Mouse (Mus musculus): Measurements from ENCODE around the gene Aldob. TPM values are rescaled to one million over a fixed set of nuclear protein-coding genes. Genes with fewer than 3 reads are reported as not detected.
A peak's percentile ranks its signal among the peaks of the same experiment; 100 is the strongest.

Gene Aldob
- polyA plus RNA-seq, 1 experiment = 4,876 TPM

DNA sequence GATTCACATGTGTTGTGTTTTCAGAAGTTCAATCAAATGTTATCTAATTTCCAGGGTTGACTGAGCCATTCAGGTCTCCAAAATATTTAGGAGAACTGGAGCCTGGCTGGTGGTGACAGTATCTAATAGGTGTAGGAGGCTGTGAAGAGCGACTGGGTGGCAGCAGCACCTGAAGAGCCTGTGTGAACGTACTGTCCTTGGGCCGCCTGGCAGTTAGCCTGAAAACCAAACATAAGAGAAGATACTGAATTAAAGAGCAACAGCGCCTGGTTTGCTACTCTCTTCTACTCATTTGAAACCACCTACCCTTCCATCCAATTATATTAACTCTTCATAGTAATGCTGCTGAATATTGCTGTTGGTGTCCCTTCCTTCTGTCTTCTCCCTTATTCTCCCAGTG, 12.7 kb downstream of the Aldob start:
- TF ChIP-seq POLR2A (IDR thresholded peaks at IDR 0.05; ENCODE audit: low read depth, low read length) = no peak
- TF ChIP-seq CTCF (conservative IDR thresholded peaks at IDR 0.05; ENCODE audit: insufficient read depth, insufficient read length, low read depth, low read length) = no peak
- no peak for DNase-seq
- H3K4me1 ChIP-seq (ENCODE audit: control insufficient read depth, insufficient read depth, low read length) = no peaks in the 10 kb centered on the region
- H3K27me3 ChIP-seq (replicated peaks; ENCODE audit: control insufficient read depth, insufficient read depth, low read length) = no peaks in the 10 kb centered on the region
- H3K4me3 ChIP-seq (ENCODE audit: insufficient read depth, low read depth, low read length) = no peak overlapping the region
- peaks cover 20% of the 10 kb centered on the region; the same call in 1 of the 2 replicates for H3K36me3 ChIP-seq (ENCODE audit: control insufficient read depth, insufficient read depth, low read length)
- H3K27ac ChIP-seq (ENCODE audit: insufficient read depth, low read depth, low read length) = no peak overlapping the region
- 72% methylated on average over 4 of the region's 4 CpGs for WGBS

DNA sequence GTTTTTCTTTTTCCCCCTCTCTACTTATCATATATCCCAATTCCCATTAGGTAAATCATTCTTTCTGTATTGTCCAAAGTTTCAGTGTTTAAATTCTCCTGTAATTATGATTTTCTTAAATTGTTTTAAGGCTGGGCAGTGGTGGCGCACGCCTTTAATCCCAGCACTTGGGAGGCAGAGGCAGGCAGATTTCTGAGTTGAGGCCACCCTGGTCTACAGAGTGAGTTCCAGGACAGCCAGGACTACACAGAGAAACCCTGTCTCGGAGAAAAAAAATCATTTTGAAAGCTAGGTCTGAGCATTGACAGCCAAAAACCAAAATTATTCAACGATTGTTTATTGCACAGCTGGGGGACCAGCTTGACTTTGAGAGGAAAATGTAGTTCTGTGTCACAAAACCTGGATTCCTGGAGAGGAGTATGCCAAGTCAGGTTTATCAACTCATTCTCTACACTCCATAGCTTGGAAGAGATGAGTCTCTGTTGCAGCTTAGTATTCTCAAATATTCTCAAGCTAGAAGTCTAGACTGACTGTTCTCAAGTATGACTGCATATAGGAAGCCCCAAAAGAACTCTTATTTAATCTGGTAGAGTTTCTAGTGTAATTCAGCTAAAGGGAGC, 13.6 kb downstream of the Aldob start:
- no peaks in the 10 kb centered on the region for H3K27me3 ChIP-seq (replicated peaks; ENCODE audit: control insufficient read depth, insufficient read depth, low read length)
- no peak for DNase-seq
- 77% methylated on average over 4 of the region's 4 CpGs for WGBS
- H3K27ac ChIP-seq (ENCODE audit: insufficient read depth, low read depth, low read length) = no peak overlapping the region
- TF ChIP-seq POLR2A (IDR thresholded peaks at IDR 0.05; ENCODE audit: low read depth, low read length) = no peak
- no peak for TF ChIP-seq CTCF (conservative IDR thresholded peaks at IDR 0.05; ENCODE audit: insufficient read depth, insufficient read length, low read depth, low read length)
- H3K4me3 ChIP-seq (ENCODE audit: insufficient read depth, low read depth, low read length) = no peak overlapping the region
- no peaks in the 10 kb centered on the region for H3K4me1 ChIP-seq (ENCODE audit: control insufficient read depth, insufficient read depth, low read length)
- peaks cover 20% of the 10 kb centered on the region; the same call in 1 of the 2 replicates for H3K36me3 ChIP-seq (ENCODE audit: control insufficient read depth, insufficient read depth, low read length)

DNA sequence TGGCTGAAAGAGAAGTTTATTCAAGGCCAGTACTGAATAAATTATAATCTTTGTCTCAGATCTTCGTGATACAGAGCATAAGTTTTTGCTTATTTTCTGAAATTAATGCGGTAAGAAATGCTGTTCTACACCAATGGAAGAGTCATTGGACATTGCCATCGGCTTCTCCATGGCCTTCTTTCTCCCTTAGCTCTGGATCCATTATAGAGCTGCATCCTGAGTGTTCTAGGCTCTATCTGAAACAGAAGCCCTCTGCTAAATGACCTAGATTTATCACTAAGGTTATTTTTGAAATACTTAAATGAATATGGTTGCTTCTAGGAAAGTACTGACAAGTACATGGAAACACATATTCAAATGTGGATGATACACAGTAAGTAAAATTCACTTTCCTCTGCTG, 14.3 kb downstream of the Aldob start:
- H3K4me1 ChIP-seq (ENCODE audit: control insufficient read depth, insufficient read depth, low read length) = no peaks in the 10 kb centered on the region
- H3K36me3 ChIP-seq (ENCODE audit: control insufficient read depth, insufficient read depth, low read length) = peaks cover 21% of the 10 kb centered on the region; the same call in 1 of the 2 replicates
- TF ChIP-seq CTCF (conservative IDR thresholded peaks at IDR 0.05; ENCODE audit: insufficient read depth, insufficient read length, low read depth, low read length) (no peak), POLR2A (IDR thresholded peaks at IDR 0.05; ENCODE audit: low read depth, low read length) (no peak)
- no peaks in the 10 kb centered on the region for H3K27me3 ChIP-seq (replicated peaks; ENCODE audit: control insufficient read depth, insufficient read depth, low read length)
- H3K4me3 ChIP-seq (ENCODE audit: insufficient read depth, low read depth, low read length) = no peak overlapping the region
- no peak for DNase-seq
- 56% methylated on average over 3 of the region's 3 CpGs for WGBS
- H3K27ac ChIP-seq (ENCODE audit: insufficient read depth, low read depth, low read length) = no peak overlapping the region

DNA sequence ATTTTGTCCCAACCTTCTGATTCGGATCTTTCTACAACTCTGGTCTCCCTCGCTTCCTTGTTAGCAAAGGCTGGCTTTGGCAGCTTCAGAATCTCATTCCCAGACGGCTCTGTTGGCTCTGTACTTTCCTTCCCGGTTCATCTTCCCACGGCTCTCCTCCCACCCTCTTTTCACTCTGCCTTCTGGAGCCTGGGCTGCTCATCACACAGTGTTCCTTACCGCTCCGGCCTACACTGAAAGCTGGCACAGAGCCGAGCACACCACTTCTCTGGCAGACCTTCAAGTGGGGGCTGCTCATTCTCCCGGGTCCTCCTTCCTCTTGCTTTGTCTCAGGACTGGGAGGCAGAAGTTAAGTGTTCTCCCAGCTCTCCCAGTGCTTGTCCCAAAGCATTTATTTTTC, 26.8 kb downstream of the Aldob start:
- TF ChIP-seq CTCF (conservative IDR thresholded peaks at IDR 0.05; ENCODE audit: insufficient read depth, insufficient read length, low read depth, low read length) (no peak), POLR2A (IDR thresholded peaks at IDR 0.05; ENCODE audit: low read depth, low read length) (no peak)
- 53% methylated on average over 9 of the region's 9 CpGs for WGBS

GRCm38 (mm10) chr4:49521346-49521745, 28.0 kb downstream of the Aldob start:
- no peak for DNase-seq
- WGBS = under 1% methylated on average over 17 of the region's 17 CpGs
- no peak for TF ChIP-seq CTCF (conservative IDR thresholded peaks at IDR 0.05; ENCODE audit: insufficient read depth, insufficient read length, low read depth, low read length)
- Histone ChIP-seq H3K4me3 (ENCODE audit: insufficient read depth, low read depth, low read length) (peak overlapping the region; percentile 84), H3K36me3 (ENCODE audit: control insufficient read depth, insufficient read depth, low read length) (no peaks in the 10 kb centered on the region), H3K27ac (ENCODE audit: insufficient read depth, low read depth, low read length) (peak overlapping the region; percentile 34), H3K27me3 (replicated peaks; ENCODE audit: control insufficient read depth, insufficient read depth, low read length) (no peaks in the 10 kb centered on the region), H3K4me1 (ENCODE audit: control insufficient read depth, insufficient read depth, low read length) (peaks cover 14% of the 10 kb centered on the region; the same call in 1 of the 2 replicates)

More for the DNA sequence above, 26.8 kb downstream of the Aldob start:
- H3K4me1 ChIP-seq (ENCODE audit: control insufficient read depth, insufficient read depth, low read length) = peaks cover 14% of the 10 kb centered on the region; the same call in 1 of the 2 replicates
- H3K27ac ChIP-seq (ENCODE audit: insufficient read depth, low read depth, low read length) = no peak overlapping the region
- H3K27me3 ChIP-seq (replicated peaks; ENCODE audit: control insufficient read depth, insufficient read depth, low read length) = no peaks in the 10 kb centered on the region
- DNase-seq = no peak
- H3K4me3 ChIP-seq (ENCODE audit: insufficient read depth, low read depth, low read length) = no peak overlapping the region
- no peaks in the 10 kb centered on the region for H3K36me3 ChIP-seq (ENCODE audit: control insufficient read depth, insufficient read depth, low read length)

- peak; percentile 98 for DNase-seq
- no peaks in the 10 kb centered on the region for H3K27me3 ChIP-seq (replicated peaks; ENCODE audit: control insufficient read depth, insufficient read depth, low read length)
- peaks cover 14% of the 10 kb centered on the region; the same call in 1 of the 2 replicates for H3K4me1 ChIP-seq (ENCODE audit: control insufficient read depth, insufficient read depth, low read length)
- under 1% methylated on average over 41 of the region's 41 CpGs for WGBS
- H3K27ac ChIP-seq (ENCODE audit: insufficient read depth, low read depth, low read length) = peak within 1 kb of the TSS; percentile 57
- H3K4me3 ChIP-seq (ENCODE audit: insufficient read depth, low read depth, low read length) = peak within 1 kb of the TSS; percentile 84
- TF ChIP-seq CTCF (conservative IDR thresholded peaks at IDR 0.05; ENCODE audit: insufficient read depth, insufficient read length, low read depth, low read length) (no peak), POLR2A (IDR thresholded peaks at IDR 0.05; ENCODE audit: low read depth, low read length) (peak; percentile 70)
- no peaks in the 10 kb centered on the region for H3K36me3 ChIP-seq (ENCODE audit: control insufficient read depth, insufficient read depth, low read length)
Measured at GRCm38 (mm10) chr4:49520572-49521340, 28.6 kb downstream of the Aldob start, which contains the start of the genes Mrpl50 and Zfp189. Gene Mrpl50, minus strand, starts transcription at chr4:49521093. Gene Zfp189, plus strand, starts transcription at chr4:49521176.

DNA sequence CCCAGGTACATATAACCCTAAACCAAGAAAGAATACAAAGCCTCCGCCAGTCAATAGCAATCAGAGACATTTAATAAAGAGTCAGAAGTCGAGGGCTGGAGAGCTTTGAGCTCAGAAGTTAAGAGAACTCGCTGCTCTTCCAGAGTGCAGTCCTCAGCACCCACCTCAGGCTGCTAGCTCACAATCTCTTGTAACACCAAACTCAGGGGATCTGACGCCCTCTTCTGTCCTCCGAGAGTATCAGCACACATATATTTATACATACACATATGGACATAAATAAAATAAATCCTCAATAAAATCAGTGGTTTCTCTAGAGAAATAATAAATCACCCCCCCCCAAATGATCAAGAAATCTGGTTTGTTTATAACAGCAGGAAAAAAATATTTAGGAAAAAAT, 29.9 kb downstream of the Aldob start:
- no peak for DNase-seq
- no peak overlapping the region for H3K27ac ChIP-seq (ENCODE audit: insufficient read depth, low read depth, low read length)
- no peak overlapping the region for H3K4me3 ChIP-seq (ENCODE audit: insufficient read depth, low read depth, low read length)
- H3K4me1 ChIP-seq (ENCODE audit: control insufficient read depth, insufficient read depth, low read length) = peaks cover 16% of the 10 kb centered on the region; the same call in 1 of the 2 replicates
- 77% methylated on average over 5 of the region's 5 CpGs for WGBS
- no peaks in the 10 kb centered on the region for H3K27me3 ChIP-seq (replicated peaks; ENCODE audit: control insufficient read depth, insufficient read depth, low read length)
- TF ChIP-seq CTCF (conservative IDR thresholded peaks at IDR 0.05; ENCODE audit: insufficient read depth, insufficient read length, low read depth, low read length) = peak; percentile 39; the same call in 1 of the 2 replicates
- no peak for TF ChIP-seq POLR2A (IDR thresholded peaks at IDR 0.05; ENCODE audit: low read depth, low read length)
- no peaks in the 10 kb centered on the region for H3K36me3 ChIP-seq (ENCODE audit: control insufficient read depth, insufficient read depth, low read length)

Data from kidney, adult 2 months (tissue).